Mouse (Mus musculus): Measurements from ENCODE around the gene Abcc1.

The Abcc1 gene

DNA sequence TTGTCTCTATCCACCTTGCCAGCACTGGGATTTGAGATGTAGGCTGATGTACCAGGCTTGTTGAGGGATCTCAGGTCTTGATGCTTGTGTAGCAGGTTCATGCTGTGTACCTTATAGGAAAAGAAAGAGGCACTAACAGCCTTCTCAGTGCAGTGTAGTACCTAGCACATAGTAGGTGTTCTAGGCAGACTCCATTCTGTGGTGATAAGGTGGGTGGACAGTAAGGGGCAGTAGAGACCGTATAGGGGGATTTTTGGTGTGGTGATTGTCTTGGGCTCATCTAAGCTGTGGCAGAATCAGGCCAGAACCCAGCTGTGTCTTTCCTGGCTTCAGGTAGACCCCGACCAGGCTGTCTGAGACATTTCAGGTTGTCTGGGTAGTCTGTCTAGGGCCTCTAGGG lies 15.0 kb downstream of the Abcc1 start:
- no peak for DNase-seq (ENCODE audit: low spot score)

DNA sequence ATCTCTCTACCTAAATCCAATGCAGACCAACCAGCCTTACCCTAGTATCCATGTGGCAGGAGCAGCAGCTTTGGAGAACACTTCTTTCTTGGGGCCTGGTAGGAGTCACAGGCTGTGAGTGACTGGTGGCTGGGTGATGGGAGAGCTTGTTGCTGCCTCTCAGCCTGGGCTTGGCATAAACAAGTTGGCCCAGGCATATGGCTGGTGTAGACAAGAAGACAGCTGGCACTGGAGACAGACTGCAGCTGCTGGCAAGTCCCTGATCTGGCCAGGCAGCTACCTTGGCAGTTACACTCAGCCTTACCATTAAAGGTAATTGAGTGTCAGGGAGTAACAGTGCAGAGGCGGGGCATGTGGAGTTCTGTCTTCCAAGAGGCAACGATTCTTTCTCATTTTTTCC lies 16.0 kb downstream of the Abcc1 start:
- DNase-seq (ENCODE audit: low spot score), result peak; percentile 81

- DNase-seq (ENCODE audit: low spot score), result no peak
Observed at GRCm38 (mm10) chr16:14378654-14379053, 17.3 kb downstream of the Abcc1 start.

DNA sequence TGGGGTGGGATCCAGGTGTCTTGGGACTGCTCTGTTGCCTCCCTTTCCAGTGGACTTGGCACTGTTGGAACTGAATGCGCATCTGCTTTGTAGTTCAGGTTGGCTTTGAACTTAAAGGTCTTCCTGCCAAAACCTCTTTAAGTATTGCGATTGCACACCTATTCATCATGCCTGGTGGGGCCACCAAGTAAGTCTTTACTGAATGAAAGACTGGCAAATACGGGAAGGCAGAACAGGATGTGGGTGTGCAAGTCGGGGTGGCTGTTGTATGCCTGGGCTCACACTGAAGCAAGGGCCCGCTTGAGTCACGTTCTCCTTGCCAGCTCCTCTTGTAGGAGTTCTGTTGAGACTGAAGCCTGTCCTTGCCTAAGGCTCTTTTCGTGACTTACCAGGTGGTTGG lies 18.5 kb downstream of the Abcc1 start:
- no peak for DNase-seq (ENCODE audit: low spot score)

DNA sequence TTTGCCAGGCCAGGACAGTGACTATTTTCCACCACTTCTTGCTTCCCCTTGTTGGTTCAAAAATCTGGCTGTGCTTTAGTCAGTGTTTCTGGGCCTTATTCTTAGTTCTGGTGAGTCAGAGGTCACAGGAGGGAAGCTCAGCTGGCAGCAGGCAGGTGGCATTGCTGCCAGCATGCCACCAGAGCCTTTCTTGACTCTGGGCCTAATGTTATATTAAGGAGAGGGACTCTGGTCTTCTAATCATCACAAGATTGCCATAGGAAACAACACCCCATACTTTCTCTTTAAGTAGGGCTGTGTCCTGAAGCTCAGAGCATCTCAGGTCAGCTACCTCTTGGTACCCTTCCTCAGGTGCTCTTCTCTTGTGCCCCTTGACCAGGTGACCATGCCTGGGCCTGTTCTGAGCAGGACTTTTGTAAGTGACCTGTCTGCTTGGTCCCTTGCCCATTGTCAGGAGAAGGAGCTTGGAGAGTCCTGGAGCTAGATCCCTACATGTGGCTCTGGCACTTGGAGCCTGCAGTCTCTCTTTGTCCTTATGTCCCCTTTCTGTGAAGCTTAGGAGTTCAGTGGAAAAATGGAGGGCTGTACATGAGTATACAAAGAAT lies 19.8 kb downstream of the Abcc1 start:
- DNase-seq (ENCODE audit: low spot score), result peak; percentile 65

GRCm38 (mm10) chr16:14399303-14399702 lies 37.9 kb downstream of the Abcc1 start:
- DNase-seq (ENCODE audit: low spot score), result no peak

GRCm38 (mm10) chr16:14403507-14403906 lies 42.1 kb downstream of the Abcc1 start:
- DNase-seq (ENCODE audit: low spot score), result no peak

DNA sequence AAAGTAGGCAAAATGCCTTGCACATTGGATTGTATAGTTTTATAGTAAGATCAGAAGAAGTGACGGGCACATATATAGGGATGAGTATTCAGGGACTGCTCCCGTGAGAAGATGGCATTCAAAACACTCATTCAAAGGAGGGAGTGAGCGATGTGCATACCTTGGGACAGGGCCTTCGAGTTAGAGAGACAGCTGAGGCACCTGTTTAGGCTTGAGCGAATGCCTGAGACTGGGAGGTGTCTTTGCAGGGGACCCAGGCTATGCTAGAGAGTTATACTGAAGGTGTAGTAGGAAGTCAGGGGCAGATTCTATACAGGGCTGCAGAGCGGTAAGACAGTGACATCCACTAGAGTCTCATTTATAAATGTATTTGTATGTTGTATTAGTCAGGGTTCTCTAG lies 44.3 kb downstream of the Abcc1 start:
- no peak for DNase-seq (ENCODE audit: low spot score)

- no peak for DNase-seq (ENCODE audit: low spot score)
Observed at GRCm38 (mm10) chr16:14409124-14409523, 47.8 kb downstream of the Abcc1 start.

DNA sequence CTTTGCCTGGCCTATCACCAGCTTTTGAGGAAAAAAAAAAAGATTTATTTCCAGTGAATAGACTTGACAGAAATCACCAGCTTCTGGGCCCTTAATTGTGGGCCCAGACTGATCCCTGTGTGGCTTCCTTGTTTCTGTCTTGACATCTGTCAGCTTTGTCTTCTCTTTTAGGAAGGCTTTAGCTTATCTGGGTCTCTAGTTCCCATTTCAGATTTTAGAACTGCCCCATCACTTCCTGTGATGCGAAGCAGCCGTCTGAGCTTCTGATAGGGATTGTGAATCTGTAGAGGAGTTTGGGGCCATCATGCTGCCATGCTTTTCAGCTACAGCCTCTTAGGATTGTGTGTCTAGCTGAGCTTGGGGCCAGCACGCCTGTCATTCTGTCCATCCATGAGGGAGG lies 48.4 kb downstream of the Abcc1 start:
- no peak for DNase-seq (ENCODE audit: low spot score)

GRCm38 (mm10) chr16:14410611-14411010 lies 49.3 kb downstream of the Abcc1 start:
- DNase-seq (ENCODE audit: low spot score), result no peak

DNA sequence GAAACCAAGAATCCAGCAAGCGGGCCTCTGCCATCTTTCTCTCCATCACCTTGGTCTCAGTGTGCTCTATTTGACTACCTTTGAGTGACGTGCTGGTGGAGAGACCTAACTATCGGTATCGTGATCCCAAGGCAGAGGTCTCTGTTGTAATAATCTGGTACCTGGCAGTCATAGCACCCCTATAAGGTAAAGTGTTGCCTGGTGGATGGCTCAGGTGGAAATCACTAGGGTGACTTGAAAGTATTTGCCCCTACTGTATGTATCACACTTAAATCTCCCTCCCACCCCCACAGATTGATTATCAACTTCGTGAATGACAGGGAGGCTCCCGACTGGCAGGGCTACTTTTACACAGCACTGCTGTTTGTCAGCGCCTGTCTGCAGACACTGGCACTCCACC lies 49.8 kb downstream of the Abcc1 start:
- DNase-seq (ENCODE audit: low spot score), result no peak

DNA sequence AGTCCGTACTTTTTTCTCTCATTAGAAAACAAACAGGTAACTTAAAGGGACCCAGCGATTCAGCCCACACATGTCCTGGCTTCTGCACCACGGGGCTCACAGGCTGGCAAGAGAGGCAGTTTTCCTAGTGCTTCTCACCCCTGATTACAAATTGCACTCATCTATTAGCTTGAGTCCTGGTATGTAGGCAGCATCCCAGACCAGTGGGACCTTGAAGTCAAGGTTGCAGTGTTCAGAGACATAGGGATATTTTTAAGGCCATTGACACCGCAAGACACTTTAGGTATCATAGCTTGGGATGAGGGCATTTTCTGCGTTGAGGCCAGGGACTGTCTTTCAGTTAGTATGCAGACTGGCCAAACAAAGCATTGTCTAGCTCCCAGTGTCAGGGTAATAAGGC lies 51.2 kb downstream of the Abcc1 start:
- DNase-seq (ENCODE audit: low spot score), result no peak

DNA sequence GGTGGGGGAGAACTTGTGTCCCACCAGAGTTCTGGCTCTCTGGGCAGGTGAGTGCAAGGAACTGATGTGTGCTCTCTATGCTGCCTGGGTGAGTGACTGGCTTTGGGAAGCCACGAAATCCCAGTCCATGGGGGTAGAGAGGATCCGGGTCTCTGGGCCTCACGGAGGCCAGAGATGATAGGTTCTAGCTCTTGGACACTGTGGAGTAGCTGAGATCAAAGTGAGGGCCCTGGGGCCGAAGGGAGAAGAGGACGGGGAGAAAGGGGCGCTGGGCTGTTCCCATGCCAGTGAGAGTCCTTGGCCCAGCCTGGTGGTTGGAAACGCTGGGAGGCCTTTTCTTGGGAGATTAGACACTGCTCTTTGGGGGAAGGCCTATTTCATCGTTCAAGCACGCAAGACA lies 53.8 kb downstream of the Abcc1 start:
- no peak for DNase-seq (ENCODE audit: low spot score)

DNA sequence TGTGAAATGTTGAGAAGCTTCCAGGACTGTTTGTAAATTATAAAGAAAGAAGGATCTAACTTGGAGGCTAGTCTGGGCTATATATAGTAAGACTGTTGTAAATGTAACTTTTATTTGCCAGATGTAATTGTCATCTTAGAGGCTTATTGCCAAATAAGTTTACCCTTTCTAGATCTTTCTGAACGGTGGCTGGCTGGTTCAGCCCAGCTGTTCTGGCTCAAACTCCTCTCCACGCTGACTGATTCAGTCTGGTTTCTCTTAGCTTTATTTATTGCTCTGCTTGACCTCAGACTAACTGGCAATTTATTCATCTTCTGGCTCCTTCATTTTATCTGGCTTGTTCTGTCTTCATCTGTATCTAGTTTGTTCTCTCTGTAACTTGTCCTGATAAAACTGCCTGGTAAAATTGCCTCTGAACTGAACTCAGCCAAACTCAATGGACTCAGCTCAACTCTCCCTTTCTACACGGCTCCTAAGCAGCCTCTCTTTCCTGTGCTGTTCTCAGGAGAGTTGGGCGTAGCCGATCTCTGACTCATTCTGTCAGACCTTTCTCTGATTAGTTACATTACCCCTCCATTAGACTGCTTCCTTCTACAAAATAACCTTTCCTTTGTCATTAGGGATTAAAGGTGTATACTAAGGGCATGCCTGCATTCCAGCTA lies 55.7 kb downstream of the Abcc1 start:
- DNase-seq (ENCODE audit: low spot score), result peak; percentile 22

DNA sequence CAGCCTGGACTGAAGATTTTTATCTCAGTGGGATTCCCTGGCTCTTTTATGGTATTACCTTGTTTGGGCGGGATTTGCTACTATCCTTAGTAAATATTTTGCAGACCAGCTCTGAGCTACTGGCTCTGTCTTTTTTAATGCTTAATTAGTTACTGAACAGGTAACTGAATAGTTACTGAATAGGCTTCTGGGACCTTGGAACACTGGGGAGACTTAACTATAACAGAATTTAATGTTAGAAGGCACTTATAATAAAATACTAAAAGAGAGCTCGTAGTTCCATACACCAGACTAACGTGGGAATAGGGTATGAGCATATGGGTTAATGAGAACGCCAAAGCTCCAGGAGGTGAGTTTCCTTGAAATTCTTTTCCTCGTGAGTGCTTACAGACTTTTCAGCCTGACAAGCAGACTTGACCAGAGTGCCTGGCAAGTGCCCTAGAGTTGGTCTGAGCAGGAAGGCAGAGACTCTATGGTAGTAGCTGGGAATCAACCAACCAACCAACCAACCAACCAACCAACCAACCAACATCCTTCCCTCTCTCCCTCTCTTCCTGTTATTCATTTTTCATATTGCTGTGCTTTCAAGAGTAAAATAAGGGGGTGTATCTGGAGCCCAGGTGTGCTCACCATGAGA lies 59.3 kb downstream of the Abcc1 start:
- no peak for DNase-seq (ENCODE audit: low spot score)

GRCm38 (mm10) chr16:14422081-14422480 lies 60.7 kb downstream of the Abcc1 start:
- no peak for DNase-seq (ENCODE audit: low spot score)

- no peak for DNase-seq (ENCODE audit: low spot score)
Observed at GRCm38 (mm10) chr16:14429371-14429770, 68.0 kb downstream of the Abcc1 start.

DNA sequence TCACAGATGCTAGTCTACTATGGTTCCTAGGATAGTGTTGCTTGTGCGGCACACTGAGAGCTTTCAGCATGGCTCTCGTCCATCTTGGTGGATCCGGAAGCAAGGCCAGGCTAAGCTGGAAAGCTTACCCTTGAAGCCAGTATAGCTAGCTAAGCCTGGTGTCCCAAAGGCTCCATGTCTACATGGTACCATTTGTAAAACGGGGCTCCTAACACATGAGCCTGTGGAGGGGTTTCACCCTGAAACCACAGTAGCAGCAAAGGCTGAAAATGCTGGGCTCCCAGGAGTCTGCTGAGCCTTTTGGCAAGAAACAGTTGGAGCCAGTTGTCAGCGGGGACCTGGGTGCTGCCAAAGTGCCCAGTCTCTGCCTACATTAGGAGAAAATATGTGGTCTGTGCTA lies 71.6 kb downstream of the Abcc1 start:
- no peak for DNase-seq (ENCODE audit: low spot score)

DNA sequence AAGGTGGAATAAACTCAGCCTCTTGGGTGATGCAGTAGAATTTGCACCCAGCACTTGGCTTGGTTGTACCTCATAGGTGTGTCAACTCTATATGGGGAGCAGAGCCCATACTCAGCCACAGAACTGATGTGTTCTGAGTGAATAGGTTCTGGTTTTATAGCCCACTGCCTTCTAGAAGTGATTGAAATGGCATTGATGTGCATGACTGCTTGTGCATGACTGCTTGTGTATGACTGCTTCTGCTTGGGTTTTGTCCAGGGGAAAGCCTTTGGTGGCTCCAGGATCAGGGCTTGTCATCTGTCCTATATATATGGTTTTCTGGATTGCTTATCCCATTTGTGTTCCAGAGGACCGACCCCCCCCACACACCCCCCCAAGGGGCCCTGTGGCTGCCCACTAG lies 74.2 kb downstream of the Abcc1 start:
- no peak for DNase-seq (ENCODE audit: low spot score)

DNA sequence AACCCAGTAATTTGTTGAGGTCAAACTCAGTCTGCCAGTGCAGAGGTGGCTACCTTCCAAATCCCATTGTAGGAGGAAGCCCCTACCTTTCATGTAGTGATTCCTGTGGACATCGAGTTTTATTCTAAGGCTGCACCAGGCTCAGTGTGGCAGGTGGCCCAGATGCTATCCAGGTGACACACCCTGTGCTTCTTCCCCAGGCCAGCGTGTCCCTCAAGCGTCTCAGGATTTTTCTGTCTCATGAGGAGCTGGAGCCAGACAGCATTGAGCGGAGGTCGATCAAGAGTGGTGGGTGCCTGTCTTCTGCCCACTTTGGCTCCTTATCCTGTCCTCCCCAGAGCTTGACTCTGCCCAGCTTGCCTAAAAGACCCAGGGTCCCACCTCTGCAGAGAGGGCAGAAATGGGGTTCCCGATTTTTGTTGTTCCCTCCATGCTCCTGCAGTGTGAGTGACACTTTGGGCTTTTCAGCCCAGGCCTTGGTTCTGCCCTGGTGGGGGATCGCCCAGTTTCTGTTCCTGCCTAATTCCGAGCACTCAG lies 76.2 kb downstream of the Abcc1 start:
- no peak for DNase-seq (ENCODE audit: low spot score)

- no peak for DNase-seq (ENCODE audit: low spot score)
Observed at GRCm38 (mm10) chr16:14438561-14438960, 77.2 kb downstream of the Abcc1 start.

- DNase-seq (ENCODE audit: low spot score), result no peak
Observed at GRCm38 (mm10) chr16:14439081-14439480, 77.7 kb downstream of the Abcc1 start.
